Comparison of ENCODE assay signal across 8 mouse cellular contexts in genomic region chr5:128504502-128504901, GRCm38 (mm10).
DNase-seq lines count a peak whose midpoint lies in the region; ATAC-seq and TF ChIP-seq lines count a peak whose summit lies in the region.

No protein-coding gene starts in this region.

- WGBS in forebrain, postnatal 0 days: under 1% methylated on average over 4 of the region's 4 CpGs
- 6% methylated on average over 4 of the region's 4 CpGs for WGBS in limb, embryonic 10.5 days

- peak; percentile 4 for DNase-seq in gastrocnemius, adult 18-20 months (ENCODE audit: low spot score)
- no peak for DNase-seq in gastrocnemius, postnatal 25 days
- DNase-seq in ovary, postnatal 14 days (ENCODE audit: low spot score): peak; percentile 44
- DNase-seq in ovary, postnatal 10 days (ENCODE audit: low spot score): no peak
- peak; percentile 4 for DNase-seq in c-Kit-positive CD71-positive TER-119-positive erythroid progenitor cells, embryonic 14.5 days (ENCODE audit: low spot score)
- peak; percentile 75 for DNase-seq in forebrain, postnatal 0 days
- peak; percentile 74 for DNase-seq in limb, embryonic 10.5 days (ENCODE audit: low spot score)
- peak; percentile 43 for DNase-seq in thymus, postnatal 4 days

- no peaks in the 10 kb centered on the region for H3K4me1 ChIP-seq in forebrain, postnatal 0 days (ENCODE audit: insufficient read depth)
- no peaks in the 10 kb centered on the region for H3K4me1 ChIP-seq in limb, embryonic 10.5 days

- no peaks in the 10 kb centered on the region for H3K36me3 ChIP-seq in forebrain, postnatal 0 days (ENCODE audit: insufficient read depth)
- no peaks in the 10 kb centered on the region for H3K36me3 ChIP-seq in limb, embryonic 10.5 days

- TF ChIP-seq CTCF in forebrain, postnatal 0 days (IDR thresholded peaks at IDR 0.05; ENCODE audit: low read depth): peak; percentile 97

- no peaks in the 10 kb centered on the region for H3K27me3 ChIP-seq in forebrain, postnatal 0 days (ENCODE audit: insufficient read depth, low read length)
- H3K27me3 ChIP-seq in limb, embryonic 10.5 days (ENCODE audit: low read depth, poor library complexity, severe bottlenecking): peaks cover 1% of the 10 kb centered on the region; the same call in 1 of the 2 replicates

- no peak overlapping the region for H3K4me2 ChIP-seq in forebrain, postnatal 0 days (ENCODE audit: low read depth)

- H3K4me3 ChIP-seq in forebrain, postnatal 0 days (ENCODE audit: low read depth, low read length): no peak overlapping the region
- no peak overlapping the region for H3K4me3 ChIP-seq in limb, embryonic 10.5 days

- no peak overlapping the region for H3K27ac ChIP-seq in forebrain, postnatal 0 days (ENCODE audit: low read depth, low read length)
- no peak overlapping the region for H3K27ac ChIP-seq in limb, embryonic 10.5 days

- no peak for ATAC-seq in forebrain, postnatal 0 days

- no peak overlapping the region for H3K9ac ChIP-seq in forebrain, postnatal 0 days

- no peaks in the 10 kb centered on the region for H3K9me3 ChIP-seq in forebrain, postnatal 0 days (ENCODE audit: low read length)
- 0 out of 2 replicates have a peak, but pooled peaks cover 3% of the 10 kb centered on the region for H3K9me3 ChIP-seq in limb, embryonic 10.5 days (replicated peaks)

Comparison
In these comparisons a context has a peak if more than half of its experiments do, and no peak if none do; other contexts are left out.
1. DNase-seq: peak in gastrocnemius, adult 18-20 months (single experiment), ovary, postnatal 14 days (single experiment), c-Kit-positive CD71-positive TER-119-positive erythroid progenitor cells, embryonic 14.5 days (single experiment), forebrain, postnatal 0 days (single experiment), limb, embryonic 10.5 days (single experiment) and thymus, postnatal 4 days (single experiment); none in gastrocnemius, postnatal 25 days (single experiment) and ovary, postnatal 10 days (single experiment).